Mouse (Mus musculus) gastrocnemius, adult 2 months (tissue): ENCODE measurements around the gene Zfp750. TPM values are rescaled to one million over a fixed set of nuclear protein-coding genes. Genes with fewer than 3 reads are reported as not detected.

Source experiments
- DNase-seq: peaks from one replicate; pipeline ENCODE4 v3.0.0; 2022
- H3K27ac ChIP-seq: fragments of 200-600 bp; 2 replicates; pipeline ENCODE4 v1.8.1; 2022; ENCODE audit warnings: mild to moderate bottlenecking
- H3K4me3 ChIP-seq: fragments of 200-600 bp; 2 replicates; pipeline ENCODE4 v1.8.1; 2022; ENCODE audit warnings: mild to moderate bottlenecking, moderate library complexity
- CTCF ChIP-seq: fragments of 200-600 bp; IDR thresholded peaks from 2 replicates; pipeline ENCODE4 v1.8.1; 2022; ENCODE audit warnings: antibody characterized with exemption, mild to moderate bottlenecking, moderate library complexity
- intact Hi-C: fragments of 180-260 bp; cut with DNase I; formaldehyde crosslinking; loops from one replicate; pipeline ENCODE4 v1.15.1; 2025
- long read RNA-seq, 2 experiments: library from polyadenylated mRNA; stranded (forward); transcript quantifications; one replicate each; pipeline ENCODE4 v2.0.0; 2021
- total RNA-seq, 2 experiments: library from RNA; stranded (reverse); gene quantifications; 2 replicates each; pipeline ENCODE4 v1.2.3; 2021

Gene Zfp750
- under 1 TPM; 0.48 to 0.50 TPM for total RNA-seq
- long read RNA-seq, experiment 1, result 0 reads
- long read RNA-seq, experiment 2, result 0 reads

DNA sequence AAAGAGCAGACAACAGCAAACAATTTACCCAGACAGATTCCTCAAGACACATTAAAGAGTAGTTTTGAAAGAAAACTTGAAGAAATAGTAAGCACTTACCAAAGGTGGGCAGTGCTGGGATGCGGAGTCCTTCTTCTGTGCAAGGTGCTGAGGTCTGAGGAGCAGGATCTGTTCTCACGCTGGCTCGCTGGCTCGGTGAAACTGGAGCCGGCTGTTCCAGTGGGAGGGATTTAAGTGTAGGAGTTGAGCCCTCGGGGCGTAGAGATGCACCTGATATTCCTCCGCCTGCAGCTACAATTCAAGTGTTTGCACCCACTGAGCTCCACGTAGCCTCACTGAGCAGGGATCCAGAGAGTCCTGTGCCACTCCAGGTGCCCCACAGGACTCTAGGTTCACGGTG, at the start of gene Zfp750:
Gene Zfp750 (minus strand): TSS at position 203 of the 400 bp plus-strand sequence.
- Histone ChIP-seq H3K27ac (peak within 1 kb of the TSS; percentile 25; the same call in 1 of the 2 replicates), H3K4me3 (peak within 1 kb of the TSS; percentile 16; the same call in 1 of the 2 replicates)
- intact Hi-C loops, result no loop called here
- no peak for TF ChIP-seq CTCF
- peak; percentile 38 for DNase-seq

DNA sequence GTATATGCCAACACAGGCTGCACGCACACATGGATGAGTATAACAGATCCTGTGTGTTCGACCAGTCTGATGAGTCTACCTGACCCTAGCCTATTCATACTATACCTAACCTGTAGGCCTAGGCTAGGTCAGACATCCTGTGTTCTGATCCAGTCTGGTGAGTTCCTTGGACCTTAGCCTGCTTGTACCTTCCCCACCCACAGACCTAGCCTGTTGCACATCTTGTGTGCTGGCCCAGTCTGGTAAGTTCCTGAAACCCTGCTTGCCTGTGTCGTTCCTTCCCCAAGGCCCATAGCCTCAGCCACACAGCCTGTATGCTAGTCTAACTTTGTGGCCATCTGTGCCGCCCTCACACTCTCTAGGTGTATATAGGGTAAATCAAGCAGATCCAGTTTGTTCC, 45.1 kb upstream of the Zfp750 start:
- DNase-seq, result no peak
- no peak for TF ChIP-seq CTCF
- H3K27ac ChIP-seq, result no peak overlapping the region
- intact Hi-C loops, result no loop called here
- no peak overlapping the region for H3K4me3 ChIP-seq

DNA sequence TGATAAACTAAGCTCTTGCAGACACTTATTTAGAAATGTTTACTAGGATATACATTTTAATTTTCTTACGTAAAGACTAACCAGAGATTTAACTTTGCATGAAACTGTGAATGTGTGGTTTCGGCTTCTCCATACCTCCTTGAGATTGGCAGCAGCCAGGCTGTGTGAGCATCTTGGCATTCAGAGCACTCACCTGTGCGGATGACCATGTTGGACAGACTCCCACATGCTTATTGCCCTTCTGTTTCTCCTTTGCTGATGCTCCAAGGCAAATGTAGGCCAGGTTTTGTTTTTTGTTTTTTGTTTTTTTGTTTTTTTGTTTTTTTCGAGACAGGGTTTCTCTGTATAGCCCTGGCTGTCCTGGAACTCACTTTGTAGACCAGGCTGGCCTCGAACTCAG, 44.2 kb upstream of the Zfp750 start:
- no peak for DNase-seq
- Histone ChIP-seq H3K4me3 (no peak overlapping the region), H3K27ac (no peak overlapping the region)
- no peak for TF ChIP-seq CTCF
- intact Hi-C loops, result no loop called here

DNA sequence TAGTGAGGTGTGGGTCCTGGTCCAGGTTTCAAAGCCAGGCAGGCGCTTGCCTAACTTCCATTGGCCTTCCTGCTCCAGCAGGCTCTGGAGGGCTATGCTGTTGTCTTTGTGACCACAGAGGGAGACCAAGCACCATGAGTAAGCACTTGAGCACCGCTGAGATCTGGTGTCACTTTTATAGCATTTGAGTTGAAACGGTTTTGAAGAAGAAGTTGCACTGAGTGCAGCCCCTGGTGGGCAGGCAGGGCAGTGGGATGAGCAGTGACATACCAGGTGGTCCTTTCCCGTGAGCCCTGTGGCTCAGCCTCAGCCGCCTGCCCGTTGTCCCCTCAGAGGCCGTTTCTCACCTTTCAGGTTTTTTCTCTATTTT, 41.1 kb upstream of the Zfp750 start:
- Histone ChIP-seq H3K27ac (no peak overlapping the region), H3K4me3 (no peak overlapping the region)
- intact Hi-C loops, result no loop called here
- DNase-seq, result no peak
- no peak for TF ChIP-seq CTCF

DNA sequence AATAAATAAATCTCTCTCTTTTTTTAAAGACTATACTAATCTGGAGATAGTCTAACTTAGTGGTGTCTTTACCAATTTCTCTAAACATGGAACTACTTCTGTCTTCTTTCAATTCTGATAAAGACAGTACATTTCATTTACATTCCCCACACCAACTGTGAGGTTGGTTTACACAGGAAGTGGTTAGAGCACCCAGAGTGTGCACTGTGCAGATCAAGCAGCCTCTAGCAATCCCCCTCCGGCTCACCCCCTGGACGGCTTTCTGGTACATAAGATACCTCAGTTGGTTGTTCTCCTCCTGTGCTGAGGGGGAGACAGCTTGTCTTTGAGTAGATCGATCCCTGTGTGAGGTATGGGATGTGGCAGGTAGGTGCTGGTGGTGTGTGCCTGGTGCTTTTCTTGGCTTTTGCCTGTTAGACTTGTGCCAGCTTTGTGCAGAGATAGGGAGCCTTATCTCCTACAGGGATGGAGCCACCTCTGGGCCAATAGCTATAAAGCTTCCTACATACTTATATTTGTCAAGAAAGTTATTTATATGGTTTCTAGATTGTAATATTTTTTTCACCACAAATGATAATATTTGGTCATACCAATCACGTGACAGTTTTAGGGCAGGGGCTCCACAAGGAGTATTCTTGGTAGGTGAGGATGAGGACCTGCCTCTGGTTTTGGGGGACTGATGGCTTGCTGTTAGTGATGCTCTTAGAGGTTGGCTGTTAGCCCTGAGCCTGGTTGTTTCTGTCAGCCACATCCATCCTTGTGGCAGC, 40.6 kb upstream of the Zfp750 start:
- no peak for TF ChIP-seq CTCF
- intact Hi-C loops, result no loop called here

DNA sequence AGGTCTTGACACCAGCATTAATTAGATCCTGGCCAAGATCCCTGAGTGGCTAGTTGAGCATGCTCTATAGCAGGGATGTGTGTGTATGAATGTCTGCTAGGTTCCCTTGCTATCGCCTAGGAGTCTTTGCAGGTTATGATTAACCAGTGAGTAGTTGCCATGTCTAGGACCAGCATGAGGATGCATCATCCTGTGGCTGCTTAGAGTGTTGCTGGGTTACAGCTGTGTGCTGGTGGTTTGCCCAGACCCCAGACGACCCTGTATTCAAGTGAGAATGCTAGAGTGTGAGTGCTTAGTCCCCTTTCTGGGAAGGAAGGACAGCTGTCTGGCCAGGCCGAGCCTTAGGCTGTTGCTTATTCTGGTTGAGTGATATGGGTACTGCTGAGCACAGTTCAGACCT, 39.4 kb upstream of the Zfp750 start:
- H3K27ac ChIP-seq, result no peak overlapping the region
- no peak for DNase-seq
- H3K4me3 ChIP-seq, result no peak overlapping the region
- intact Hi-C loops, result no loop called here
- TF ChIP-seq CTCF, result no peak

More for the DNA sequence above, 40.6 kb upstream of the Zfp750 start:
- Histone ChIP-seq H3K4me3 (no peak overlapping the region), H3K27ac (no peak overlapping the region)
- no peak for DNase-seq

DNA sequence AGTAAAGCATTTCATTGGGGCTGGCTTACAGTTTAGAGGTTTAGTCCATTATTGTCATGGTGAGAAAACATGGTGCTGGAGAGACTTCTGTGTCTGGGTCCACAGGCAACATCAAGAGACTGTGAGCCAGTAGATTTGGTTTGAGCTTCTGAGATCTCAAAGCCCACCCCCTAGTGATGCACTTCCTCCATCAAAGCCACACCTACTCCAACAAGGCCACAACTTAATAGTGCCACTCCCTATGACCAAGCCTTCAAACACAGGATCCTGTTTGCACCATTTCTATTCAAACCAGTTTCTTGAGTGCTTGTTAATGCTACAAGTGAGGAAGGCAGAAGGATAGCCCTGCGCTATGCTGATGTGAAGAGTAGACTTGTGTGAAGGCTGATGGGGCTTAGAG, 38.8 kb upstream of the Zfp750 start:
- TF ChIP-seq CTCF, result no peak
- intact Hi-C loops, result no loop called here
- H3K27ac ChIP-seq, result no peak overlapping the region
- H3K4me3 ChIP-seq, result no peak overlapping the region
- DNase-seq, result no peak

DNA sequence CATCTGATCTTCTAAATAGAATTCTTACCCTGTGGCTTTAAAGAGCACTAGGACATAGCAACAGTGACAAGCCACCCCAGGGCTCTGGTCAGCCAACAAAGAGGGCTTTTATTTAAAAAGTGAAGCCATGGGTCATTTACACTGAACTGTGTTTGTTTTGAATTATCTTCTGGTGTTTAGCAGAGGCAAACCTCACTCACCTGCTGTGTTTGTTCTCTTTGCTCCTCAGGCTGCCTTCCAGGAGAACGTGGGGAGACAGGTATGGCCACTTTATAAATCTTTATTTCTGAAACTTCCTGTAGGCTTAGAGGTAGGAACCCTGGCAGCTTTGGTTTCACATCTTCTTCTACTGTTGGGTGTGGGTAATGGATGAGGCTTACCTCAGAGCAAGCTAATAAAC, 37.6 kb upstream of the Zfp750 start:
- intact Hi-C loops, result no loop called here
- Histone ChIP-seq H3K27ac (no peak overlapping the region), H3K4me3 (no peak overlapping the region)
- TF ChIP-seq CTCF, result no peak
- no peak for DNase-seq

DNA sequence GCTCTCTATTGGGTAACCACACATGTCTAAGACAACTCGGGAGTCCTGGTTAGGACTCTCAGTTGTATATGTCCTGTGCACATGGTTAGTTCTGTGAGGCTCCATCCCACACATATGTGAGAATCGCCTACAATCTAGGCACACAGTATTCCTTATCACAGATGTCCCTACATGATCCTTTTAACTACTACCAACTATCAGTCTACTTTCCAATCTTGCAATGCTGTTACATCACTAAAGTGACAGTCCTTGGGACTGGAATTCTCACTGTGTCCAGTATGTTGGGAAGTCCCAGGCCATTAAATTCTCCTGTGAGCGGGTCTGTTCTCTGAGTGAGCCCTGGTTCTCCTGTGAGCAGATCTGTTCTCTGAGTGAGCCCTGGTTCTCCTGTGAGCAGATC, 34.3 kb upstream of the Zfp750 start:
- intact Hi-C loops, result no loop called here
- no peak overlapping the region for H3K27ac ChIP-seq
- TF ChIP-seq CTCF, result no peak
- DNase-seq, result no peak
- no peak overlapping the region for H3K4me3 ChIP-seq

DNA sequence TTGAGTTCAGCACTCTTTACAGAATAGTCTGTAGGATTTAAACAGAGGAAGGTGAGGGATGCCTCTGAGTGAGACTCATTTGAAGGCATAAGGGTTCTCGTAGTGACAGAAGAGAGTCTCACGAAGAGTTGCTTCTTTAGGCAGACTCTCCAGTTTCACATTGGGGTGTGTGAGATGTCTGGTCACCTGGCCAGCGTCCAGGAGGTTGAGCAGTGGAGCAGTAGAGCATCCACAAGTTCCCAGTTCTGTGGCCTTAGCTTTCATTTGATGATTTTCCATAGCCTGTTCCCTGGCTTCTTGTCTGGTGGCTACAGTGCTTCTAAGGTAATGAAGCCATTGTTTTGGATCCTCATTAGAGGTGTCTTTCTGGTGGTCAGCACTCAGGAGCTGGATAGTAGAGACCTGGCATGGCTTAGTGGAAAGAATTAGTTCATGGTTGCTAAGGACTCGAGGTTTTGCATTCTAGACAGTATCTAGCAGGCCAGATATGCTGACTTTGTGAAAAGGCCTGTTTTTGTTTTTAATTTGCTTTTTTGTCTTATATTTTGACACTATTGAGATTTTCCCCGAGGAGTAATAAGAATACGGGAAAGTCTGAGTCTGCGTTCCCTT, 33.8 kb upstream of the Zfp750 start:
- DNase-seq, result peak; percentile 49
- intact Hi-C loops, result no loop called here
- TF ChIP-seq CTCF, result no peak
- H3K4me3 ChIP-seq, result no peak overlapping the region
- no peak overlapping the region for H3K27ac ChIP-seq

DNA sequence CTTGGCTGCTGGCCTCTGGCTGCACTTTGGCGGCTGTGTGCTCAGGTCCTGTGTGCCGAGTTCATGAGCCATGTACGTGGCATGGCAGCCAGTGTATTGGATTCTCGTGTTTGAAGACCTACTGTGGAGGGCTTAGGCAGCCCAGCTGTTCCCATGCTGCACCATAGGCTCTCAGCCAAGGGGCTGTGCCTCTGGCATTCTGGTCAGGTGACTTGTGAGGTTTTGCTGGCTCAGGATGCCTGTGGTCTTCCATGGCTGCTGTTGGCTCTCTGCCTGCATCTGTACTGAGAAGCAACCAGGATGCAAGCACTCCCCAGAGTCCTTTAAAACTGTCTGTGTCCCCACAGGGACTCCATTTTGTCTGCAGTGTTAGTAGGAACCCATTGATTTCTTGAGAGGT, 33.0 kb upstream of the Zfp750 start:
- Histone ChIP-seq H3K27ac (no peak overlapping the region), H3K4me3 (no peak overlapping the region)
- no peak for TF ChIP-seq CTCF
- peak; percentile 26 for DNase-seq
- intact Hi-C loops, result no loop called here

DNA sequence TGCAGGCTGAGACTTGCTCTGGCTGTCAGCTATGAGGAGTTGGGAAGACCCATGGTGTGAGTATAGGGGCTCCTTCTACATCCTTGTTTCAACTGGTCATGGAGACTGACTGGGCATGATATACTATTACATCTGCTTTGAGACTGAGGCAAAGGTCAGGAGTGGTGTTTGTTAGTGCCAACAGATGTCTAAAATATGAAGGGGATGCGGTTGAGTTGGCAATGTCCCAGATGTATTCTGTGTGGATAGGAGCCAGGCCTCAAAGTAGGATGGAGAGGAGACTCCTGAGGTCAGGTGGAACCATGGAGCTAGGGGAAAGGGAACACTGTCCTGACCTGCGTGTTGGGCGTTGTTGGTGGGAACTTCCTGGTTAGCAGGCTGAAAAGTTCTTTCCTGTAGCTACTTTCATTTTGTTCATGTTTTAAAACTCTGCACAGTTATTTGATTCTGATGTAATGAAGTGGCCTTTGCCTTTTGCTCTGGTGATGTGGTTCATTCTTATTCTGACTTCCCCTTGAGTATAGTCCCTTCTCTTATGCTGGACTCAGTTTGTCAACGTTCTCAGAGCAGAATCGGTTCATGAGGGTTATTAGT, 32.2 kb upstream of the Zfp750 start:
- no peak for TF ChIP-seq CTCF
- Histone ChIP-seq H3K27ac (no peak overlapping the region), H3K4me3 (no peak overlapping the region)
- no peak for DNase-seq
- intact Hi-C loops, result no loop called here

DNA sequence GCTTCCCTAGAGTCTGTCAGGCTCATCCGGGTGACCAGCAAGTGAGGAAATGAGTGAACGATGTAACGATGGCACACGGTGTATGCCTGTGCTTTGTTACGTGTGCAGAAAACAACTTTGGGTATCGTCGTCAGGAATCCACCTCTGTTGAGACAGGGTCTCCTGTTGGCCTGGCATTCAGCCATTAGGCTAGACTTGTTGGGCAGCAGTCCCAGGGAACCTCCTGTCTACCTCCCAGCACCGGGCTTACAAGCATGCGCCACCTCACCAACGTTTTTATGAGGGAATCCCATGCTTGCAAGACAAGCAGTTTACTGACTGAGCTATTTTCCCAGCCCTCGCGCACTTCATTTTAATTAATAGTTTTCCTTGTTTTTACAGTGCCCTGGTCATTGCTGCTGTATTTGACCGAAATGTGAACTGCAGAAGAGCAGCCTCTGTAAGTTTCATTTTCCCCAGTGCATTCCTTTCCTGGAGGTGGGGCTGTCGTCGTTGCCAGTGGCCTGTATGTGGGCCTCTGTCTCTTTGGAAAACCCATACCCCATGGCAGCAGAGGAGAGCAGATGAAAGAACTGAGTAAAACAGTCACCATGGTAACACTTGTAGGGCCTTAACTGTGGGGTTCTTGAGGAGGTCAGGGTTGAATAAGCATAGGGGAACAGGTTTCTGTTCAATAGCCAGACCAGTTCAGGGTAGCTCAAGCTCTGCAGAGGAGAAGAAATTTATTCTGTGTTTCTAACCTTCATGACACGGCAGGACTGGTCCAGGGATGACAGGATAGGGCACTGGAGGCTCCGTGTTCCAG, 30.9 kb upstream of the Zfp750 start:
- no peak for TF ChIP-seq CTCF
- H3K4me3 ChIP-seq, result no peak overlapping the region
- DNase-seq, result no peak
- H3K27ac ChIP-seq, result no peak overlapping the region
- intact Hi-C loops, result no loop called here
